Mouse (Mus musculus): ENCODE measurements around the gene Nfasc. TPM values are rescaled to one million over a fixed set of nuclear protein-coding genes. Genes with fewer than 3 reads are reported as not detected.
A peak's percentile ranks its signal among the peaks of the same experiment; 100 is the strongest.

Gene Nfasc
- total RNA-seq, 2 experiments from 2014 or later, result 0.43 to 0.46 TPM

GRCm38 (mm10) chr1:132581845-132582839 lies 159.5 kb downstream of the Nfasc start:
- DNase-seq, result no peak

DNA sequence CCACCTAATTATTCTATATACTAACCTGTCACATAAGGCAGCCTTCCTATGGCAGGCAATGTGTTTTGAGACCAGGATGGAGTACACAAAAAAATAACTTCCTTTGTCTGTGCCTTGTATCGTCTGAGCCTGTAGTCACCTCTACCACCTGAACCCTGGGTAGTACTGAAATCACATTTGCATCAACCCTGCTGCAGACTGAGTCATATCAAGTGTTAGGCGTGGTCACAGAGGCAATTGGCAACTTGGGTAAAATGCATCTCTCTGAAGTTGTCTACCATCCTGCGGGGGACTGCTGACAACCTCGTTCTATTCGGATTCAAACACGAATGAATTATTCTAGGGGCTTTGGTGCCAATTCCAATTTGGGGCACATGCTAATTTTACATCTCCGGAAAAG lies 161.5 kb downstream of the Nfasc start:
- no peak for DNase-seq

GRCm38 (mm10) chr1:132576845-132577244 lies 164.8 kb downstream of the Nfasc start:
- no peak for DNase-seq

GRCm38 (mm10) chr1:132572851-132573250 lies 168.7 kb downstream of the Nfasc start:
- DNase-seq, result no peak

GRCm38 (mm10) chr1:132571613-132572012 lies 170.0 kb downstream of the Nfasc start:
- DNase-seq, result no peak

DNA sequence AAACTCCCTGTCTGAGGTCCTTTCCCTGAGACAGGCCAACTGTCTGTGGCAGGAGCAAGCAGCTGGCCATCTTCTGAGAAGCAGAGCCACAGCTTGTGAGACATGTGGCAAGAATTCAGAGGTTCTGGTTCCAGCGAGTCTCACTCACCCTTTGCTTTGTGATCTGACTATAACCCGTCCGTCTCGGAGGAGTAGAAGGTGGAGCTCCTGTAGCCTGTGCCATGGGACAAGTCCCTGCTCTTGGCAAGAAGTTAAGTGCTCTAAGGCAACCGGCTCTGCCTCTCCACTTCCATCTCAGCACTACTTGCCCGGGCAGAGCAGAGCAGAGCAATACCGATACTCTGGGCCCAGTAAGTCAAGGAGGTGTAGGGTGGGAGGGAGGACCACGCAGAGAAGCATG lies 170.7 kb downstream of the Nfasc start:
- DNase-seq, result no peak

- DNase-seq, result no peak
These were observed 171.4 kb downstream of the Nfasc start for GRCm38 (mm10) chr1:132570068-132570780.

GRCm38 (mm10) chr1:132569516-132569915 lies 172.1 kb downstream of the Nfasc start:
- no peak for DNase-seq

GRCm38 (mm10) chr1:132567336-132568125 lies 174.1 kb downstream of the Nfasc start:
- DNase-seq, result no peak

GRCm38 (mm10) chr1:132565766-132566165 lies 175.8 kb downstream of the Nfasc start:
- no peak for DNase-seq

GRCm38 (mm10) chr1:132564946-132565345 lies 176.7 kb downstream of the Nfasc start:
- no peak for DNase-seq

DNA sequence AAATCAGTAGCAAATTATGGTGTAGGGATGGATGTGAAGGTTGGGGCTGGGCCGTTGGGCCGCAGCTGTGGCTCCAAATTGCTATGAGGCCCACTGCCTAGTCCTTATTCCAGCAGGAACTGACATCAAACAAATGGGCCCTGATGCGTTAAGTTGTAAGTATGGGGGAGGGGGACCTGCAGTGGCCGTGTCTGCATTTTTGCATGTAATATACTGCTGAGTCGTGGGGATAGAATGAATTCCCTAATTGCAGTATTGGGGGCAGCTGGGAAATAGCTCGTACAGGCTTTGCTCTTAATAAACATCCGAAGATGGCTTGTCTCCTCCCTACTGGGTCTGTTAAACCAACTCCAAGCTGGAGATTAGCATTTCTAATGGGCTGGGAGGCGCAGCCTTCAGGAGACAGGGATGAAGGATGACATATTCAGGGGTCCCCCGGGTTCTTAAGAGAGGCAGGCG lies 179.2 kb downstream of the Nfasc start:
- no peak for DNase-seq

- DNase-seq, result no peak
These were observed 180.5 kb downstream of the Nfasc start for GRCm38 (mm10) chr1:132560907-132561700.

DNA sequence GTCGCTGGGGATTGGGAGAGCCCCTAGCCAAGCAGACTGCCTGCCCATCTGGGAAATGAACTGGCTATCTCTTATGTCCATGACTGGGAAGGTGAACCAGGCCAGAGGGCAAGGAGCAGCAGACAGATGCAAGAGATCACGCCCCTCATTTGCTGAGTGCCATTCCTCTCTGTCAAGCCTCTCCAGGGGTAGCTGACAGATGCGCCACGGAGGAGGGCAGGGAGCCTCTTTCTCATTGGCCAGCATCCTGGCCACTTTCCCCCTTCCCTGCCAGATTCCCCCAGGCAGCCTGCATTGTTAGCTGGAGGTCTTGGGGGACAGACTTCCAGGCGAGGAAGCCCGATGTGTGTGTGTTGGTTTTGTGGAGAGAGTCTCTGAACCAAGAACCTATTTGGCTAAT lies 182.6 kb downstream of the Nfasc start:
- no peak for DNase-seq

DNA sequence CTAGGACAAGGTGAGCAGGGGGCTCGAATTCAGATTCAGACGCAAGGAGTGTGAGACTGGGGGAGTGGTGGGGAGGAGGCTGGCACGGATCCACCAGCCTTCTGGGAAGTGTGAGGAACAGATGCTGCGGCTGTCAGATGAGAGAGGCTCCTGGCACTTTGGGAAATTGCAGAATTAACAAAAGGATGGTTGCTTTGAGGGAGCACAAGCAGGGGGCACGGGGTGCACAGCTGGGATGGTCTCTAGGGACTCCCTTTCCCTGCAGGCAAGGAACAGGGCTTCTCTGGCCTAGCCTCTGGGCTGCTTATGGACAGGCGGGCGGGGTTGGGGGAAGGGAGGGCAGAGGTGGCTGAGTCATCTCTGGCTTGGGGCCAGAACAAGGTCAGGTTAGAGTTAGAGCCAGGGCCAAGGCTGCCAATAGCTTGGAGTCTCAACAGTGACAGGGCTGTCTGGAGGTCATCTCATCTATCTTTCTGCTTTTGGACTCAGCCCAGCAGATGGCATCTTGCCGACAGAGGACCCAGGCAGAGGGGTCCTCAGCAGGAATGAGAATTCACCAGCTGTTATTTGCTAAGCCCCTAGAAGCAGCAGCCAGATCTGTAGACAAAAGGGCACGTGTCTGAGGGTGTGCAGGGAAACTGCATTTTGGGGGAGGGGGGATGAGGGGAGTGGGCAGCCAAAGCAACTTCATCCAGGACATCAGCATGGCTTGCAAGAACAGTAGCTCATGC lies 183.5 kb downstream of the Nfasc start:
- peak; percentile 71 for DNase-seq

DNA sequence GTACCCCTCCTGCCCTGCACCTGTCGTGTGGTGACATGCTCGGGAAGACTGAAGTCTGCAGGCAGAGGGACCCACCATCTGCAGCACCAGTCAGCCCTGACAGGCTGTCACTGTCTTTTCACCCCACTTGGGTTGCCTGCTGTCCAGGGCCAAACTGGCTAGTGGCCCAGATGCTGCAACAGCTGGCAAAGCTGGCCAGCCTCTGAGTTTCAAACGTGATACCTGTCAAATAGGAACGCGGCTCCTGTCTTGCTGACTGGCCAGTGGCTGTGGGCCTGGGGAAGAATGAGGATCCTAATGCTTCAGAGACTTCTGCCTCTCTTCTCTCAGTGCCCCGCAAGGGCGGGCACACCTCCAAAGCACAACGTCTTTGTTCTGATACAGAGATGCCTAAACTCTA lies 197.8 kb downstream of the Nfasc start:
- DNase-seq, result peak; percentile 48

- no peak for DNase-seq
These were observed 198.8 kb downstream of the Nfasc start, which contains the start of gene Cntn2 for GRCm38 (mm10) chr1:132542762-132543306. Gene Cntn2, minus strand, starts transcription at chr1:132543256.

GRCm38 (mm10) chr1:132541824-132542599 lies 199.6 kb downstream of the Nfasc start:
- no peak for DNase-seq

GRCm38 (mm10) chr1:132541171-132541823 lies 200.3 kb downstream of the Nfasc start:
- no peak for DNase-seq

All from gastrocnemius, postnatal 25 days (tissue).